Mouse (Mus musculus) fibroblast of lung, adult 2 months (primary cell): ENCODE measurements around the gene Gm44579.
A peak's percentile ranks its signal among the peaks of the same experiment; 100 is the strongest.

Source experiments
- DNase-seq: peaks from one replicate; pipeline ENCODE4 v3.0.0-alpha.2; 2011; ENCODE audit warnings: low read depth

Gm44579 gene

GRCm38 (mm10) chr15:98220877-98221276 is at the start of gene Gm44579, which contains the start of gene Olfr287:
Gene Gm44579, minus strand, starts transcription at chr15:98220977.
Gene Olfr287, minus strand, starts transcription at chr15:98221056.
- DNase-seq, result no peak

DNA sequence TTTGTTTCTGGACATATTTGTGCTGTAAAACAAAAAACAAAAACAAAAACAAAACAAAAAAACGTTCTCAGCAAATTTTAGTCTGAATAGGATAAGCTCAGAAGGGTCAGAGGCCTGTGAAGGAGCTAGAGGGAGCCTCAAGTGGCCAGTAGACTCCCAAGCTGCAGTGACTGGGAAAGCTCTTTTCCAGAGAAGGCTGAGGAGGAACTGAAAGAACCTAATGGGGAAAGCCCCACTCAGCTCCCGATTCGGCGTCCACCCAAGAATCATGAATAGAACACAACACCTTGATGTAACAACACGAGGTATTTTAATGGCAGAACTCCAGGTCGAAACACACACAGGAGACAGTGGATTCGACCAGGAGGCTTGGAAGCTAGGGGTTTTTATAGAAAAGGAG is 37.0 kb upstream of the Gm44579 start:
- no peak for DNase-seq

- DNase-seq, result no peak
These were observed 36.4 kb upstream of the Gm44579 start, which contains the start of gene H1fnt for GRCm38 (mm10) chr15:98257193-98257592. Gene H1fnt, minus strand, starts transcription at chr15:98257293.

- no peak for DNase-seq
These were observed 35.5 kb upstream of the Gm44579 start for GRCm38 (mm10) chr15:98256271-98256670.

DNA sequence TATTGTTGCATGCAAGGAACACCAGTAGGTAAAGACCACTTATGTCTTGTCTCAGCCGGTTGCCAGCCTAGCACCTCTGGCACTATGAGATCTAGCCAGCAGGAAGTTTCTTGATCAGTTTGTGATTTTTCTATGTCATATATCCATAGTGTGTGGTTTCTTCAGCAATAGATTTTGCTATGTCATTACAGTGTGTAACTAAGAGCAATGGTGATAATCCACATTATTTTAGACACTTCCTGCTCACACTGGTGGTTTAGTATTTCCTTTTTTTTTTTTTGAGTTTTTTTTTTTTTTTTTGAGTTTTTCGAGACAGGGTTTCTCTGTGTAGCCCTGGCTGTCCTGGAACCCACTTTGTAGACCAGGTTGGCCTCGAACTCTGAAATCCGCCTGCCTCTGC is 14.7 kb upstream of the Gm44579 start:
- DNase-seq, result no peak

- DNase-seq, result no peak
These were observed 13.6 kb upstream of the Gm44579 start, which contains the start of gene Olfr286 for GRCm38 (mm10) chr15:98234350-98234749. Gene Olfr286, minus strand, starts transcription at chr15:98234450.

- no peak for DNase-seq
These were observed 5.3 kb upstream of the Gm44579 start for GRCm38 (mm10) chr15:98226096-98226495.

- no peak for DNase-seq
These were observed 4.8 kb upstream of the Gm44579 start for GRCm38 (mm10) chr15:98225610-98226009.

- no peak for DNase-seq
These were observed 1.6 kb upstream of the Gm44579 start for GRCm38 (mm10) chr15:98222377-98222776.

DNA sequence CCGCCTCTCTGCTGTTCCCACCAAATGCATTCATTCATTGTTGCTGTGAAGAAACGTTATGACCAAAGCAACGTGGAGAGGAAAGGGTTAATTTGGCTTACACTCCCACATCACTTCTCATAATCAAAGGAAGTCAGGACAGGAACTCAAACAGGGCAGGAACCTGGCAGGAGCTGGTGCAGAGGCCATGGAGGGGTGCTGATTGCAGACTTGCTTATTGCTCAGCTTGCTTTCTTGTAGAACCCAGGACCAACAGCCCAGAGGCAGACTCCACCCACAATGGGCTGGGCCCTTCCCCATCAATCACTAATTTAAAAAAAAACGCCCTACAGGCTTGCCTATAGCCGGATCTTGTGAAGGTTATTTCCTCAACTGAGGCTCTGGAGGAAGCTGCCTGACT is 6.6 kb downstream of the Gm44579 start:
- DNase-seq, result no peak

DNA sequence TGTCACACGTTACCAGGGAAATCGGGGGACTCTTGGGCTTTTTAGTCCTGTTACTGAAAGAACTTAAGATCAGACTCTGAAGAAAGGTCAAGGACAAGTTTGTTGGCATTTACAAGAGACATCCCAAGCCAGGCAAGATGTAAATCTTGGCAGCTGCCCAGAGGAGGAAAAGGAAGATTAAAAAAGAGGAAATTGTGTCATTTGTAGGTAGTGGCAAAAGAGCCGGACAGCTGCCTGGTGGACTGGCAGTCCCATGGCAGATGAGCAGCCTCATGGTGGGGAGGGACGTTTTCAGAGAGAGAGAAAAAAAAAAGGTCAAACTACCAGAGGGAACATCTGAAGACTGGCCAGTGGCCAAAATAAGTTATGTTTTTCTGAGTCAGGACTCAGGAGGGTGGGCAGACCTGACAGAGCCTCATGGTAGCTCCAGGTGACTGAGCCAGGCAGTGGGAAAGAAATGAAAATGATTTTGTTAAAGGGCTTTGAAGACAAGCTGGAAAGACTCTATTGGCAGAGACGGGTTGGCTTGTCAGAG is 7.4 kb downstream of the Gm44579 start:
- no peak for DNase-seq

GRCm38 (mm10) chr15:98209676-98210075 is 11.1 kb downstream of the Gm44579 start:
- no peak for DNase-seq

DNA sequence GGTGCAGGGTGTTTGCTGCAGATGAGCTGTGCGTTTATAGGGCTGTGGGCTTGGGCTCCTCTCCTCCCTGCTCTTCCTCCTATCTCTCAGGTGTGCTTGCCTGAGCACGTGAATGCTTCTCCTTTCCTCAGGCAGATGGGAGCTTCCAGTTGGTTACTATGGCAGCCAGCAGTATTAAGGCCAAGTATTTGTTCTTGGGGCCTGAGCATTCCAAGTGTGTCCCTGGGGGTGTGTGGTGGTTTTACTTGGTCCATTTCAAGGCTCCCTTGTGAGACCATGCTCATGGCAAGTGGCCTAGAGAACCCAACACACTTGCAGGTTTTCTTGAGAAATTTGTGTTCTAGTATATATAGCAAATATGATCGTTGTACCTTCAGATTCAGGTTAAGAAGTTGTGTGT is 25.3 kb downstream of the Gm44579 start, which contains the start of gene Olfr288:
Gene Olfr288 (minus strand): TSS at position 101 of the 400 bp plus-strand sequence.
- no peak for DNase-seq

- DNase-seq, result no peak
These were observed 36.3 kb downstream of the Gm44579 start for GRCm38 (mm10) chr15:98184456-98184855.

GRCm38 (mm10) chr15:98181856-98182570 is 38.8 kb downstream of the Gm44579 start:
- no peak for DNase-seq

DNA sequence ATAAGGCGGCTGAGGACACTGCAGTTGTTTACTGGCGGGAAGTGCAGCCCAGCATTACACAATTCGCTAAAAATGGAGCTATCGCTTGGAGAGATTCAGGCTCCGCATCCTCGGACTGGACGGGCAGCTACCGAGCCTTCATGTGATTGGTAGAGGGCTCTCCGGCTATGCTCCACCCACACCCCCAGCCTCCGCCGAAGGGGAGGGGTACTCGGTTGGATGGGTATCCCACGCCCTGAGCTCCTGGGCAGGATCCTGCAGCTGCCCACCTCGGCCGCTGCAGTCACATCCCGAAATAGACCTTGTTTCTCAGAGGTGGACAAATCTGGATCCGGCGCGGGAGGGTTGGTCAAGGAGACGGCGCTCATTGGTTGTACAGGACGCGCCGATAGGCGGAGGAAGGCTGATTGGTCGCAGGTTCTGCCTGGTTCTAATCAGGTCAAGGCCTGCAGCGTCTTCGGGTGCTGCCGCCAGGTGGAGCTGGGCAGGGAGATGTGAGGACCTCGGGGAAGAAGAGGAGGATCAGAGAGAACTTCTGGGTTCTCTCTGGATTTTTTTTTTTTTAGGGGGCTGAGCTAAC is 39.6 kb downstream of the Gm44579 start:
- peak; percentile 93 for DNase-seq

- no peak for DNase-seq
These were observed 40.1 kb downstream of the Gm44579 start for GRCm38 (mm10) chr15:98180567-98181131.

DNA sequence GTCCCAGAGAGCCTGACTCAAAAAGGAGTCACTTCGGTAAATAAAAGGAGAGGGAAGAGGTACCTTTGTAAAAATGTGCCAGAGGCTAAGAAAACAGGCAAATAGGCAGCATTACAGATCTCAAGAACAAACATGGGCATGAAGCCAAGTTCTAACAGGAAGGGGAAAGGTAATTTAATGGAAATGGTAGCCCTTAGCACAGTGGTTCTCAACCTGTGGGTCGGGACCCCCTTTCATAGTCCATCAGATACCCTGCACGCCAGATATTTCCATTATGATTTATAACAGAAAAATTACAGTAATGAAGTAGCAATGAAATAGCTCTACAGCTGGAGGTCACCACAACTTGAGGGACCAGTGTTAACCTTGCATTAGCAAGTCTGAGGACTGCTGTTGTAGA is 43.5 kb downstream of the Gm44579 start:
- no peak for DNase-seq

DNA sequence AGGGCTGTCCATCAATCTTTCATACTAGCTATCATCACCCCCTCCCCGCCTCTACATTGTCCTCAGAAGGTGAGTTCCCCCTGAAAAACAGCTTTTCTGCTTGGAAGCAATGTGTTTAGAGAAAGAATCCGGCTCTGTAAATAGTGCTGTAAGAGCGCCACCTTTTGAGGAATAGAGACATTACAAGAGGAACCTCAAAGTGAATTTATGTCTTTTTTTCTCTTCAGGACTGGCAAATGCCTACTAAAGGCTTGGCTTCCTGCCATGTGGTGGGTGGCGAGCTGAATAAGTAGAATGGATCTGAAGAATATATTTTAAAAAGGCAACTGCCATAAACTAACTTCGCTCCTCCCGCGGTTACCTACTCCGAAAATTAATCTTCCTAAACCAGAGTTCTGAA is 47.0 kb downstream of the Gm44579 start:
- DNase-seq, result no peak

DNA sequence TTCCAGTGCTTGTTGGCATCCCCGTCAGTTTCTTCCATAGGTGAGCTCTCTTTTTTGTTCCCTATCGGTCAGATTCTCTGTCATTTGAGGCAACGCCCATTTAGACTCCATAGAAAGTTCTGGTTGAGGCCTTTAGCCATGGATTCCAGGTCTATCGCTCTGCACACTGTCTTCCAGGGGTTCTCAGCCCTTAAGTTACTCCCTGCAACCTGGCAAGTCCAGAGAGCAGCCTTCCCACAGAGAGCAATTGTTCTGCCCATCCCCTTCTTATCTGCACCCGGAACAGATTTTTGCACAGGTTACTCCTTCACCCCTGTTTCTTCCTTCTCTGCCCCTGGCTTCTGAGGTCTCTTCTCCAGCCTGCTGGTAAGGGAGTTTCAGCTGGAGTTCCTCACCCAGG is 48.7 kb downstream of the Gm44579 start:
- no peak for DNase-seq

DNA sequence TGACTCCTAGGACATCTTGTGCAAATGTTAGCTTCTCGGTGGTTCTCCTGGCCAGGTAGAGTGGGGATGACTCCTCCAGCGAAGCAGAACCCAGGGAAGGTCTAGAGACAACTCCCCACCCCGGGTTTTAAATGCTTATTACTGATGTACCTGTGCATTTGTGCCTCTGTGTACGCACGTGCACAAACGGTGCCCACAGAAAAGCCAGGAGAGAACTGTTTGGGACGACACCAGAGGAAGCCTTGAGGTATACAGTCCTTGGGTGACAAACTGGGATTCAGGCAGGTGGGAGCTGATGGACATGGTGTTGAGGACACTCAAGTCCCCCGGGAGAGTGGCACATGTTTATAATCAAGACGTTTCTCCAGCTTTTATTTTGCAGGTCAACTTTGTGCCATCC is 49.9 kb downstream of the Gm44579 start:
- DNase-seq, result no peak

DNA sequence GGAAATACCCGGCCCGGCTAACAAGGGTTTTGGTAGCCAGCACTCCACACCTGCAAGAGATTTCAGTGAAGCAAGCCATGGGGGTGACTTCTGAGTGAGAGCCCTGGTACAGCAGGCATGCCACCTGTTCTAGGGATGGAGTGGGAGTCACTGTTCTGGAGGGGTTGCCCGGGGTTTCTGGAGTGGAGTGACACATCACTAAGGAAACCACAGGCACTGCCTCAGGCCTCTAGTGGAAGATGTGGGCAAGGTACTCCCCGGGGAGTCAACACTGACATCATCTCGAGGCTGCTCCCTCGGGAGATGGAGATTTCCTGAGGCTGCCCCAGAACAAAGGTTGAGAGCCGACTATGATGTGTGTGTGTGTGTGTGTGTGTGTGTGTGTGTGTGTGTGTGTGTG is 50.4 kb downstream of the Gm44579 start:
- DNase-seq, result no peak

DNA sequence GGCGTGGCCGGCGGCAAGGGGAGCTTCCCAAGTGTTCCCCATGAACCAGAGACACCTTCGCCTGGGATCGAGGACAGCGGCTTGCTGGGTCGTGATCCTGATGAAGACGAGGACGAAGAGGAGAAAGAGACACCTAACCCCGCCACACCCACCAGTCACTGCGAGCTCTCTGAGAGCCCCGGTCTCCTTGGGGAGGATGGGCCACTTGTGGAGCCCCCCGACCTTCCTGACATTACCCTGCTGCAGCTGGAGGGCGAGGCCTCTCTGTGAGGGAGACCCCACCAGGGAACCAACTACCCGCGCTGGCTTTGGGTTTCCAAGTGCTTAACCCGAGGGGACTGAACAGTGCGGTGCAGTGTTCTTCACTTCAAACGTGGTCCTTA is 52.2 kb downstream of the Gm44579 start:
- no peak for DNase-seq
